Mouse (Mus musculus) neural tube, embryonic 12.5 days (tissue): ENCODE results near the gene 2510039O18Rik. TPM values are rescaled to one million over a fixed set of nuclear protein-coding genes. Genes with fewer than 3 reads are reported as not detected.
A peak's percentile ranks its signal among the peaks of the same experiment; 100 is the strongest.

Experiments used
- ATAC-seq: fragments of 200-750 bp; cut with Nextera tagmentation; 2 replicates; pipeline ENCODE4 v1.8.0; 2017; ENCODE audit warnings: low read depth, mild to moderate bottlenecking, moderate TSS enrichment, moderate library complexity; ENCODE audit not compliant: low FRiP score
- H3K27ac ChIP-seq: fragments of 300-500 bp; sonication (generic); 2 replicates; pipeline ENCODE4 v1.5.1; 2016
- H3K27me3 ChIP-seq: fragments of 300-500 bp; sonication (generic); replicated peaks from 2 replicates; pipeline ENCODE4 v1.6.1; 2016; ENCODE audit warnings: mild to moderate bottlenecking
- H3K36me3 ChIP-seq: fragments of 300-500 bp; sonication (generic); 2 replicates; pipeline ENCODE4 v1.6.1; 2016; ENCODE audit warnings: mild to moderate bottlenecking
- H3K4me1 ChIP-seq: fragments of 300-500 bp; sonication (generic); 2 replicates; pipeline ENCODE4 v1.6.1; 2016
- H3K4me2 ChIP-seq: fragments of 300-500 bp; sonication (generic); replicated peaks from 2 replicates; pipeline ENCODE4 v1.6.1; 2016; ENCODE audit warnings: mild to moderate bottlenecking
- H3K4me3 ChIP-seq: fragments of 300-500 bp; sonication (generic); 2 replicates; pipeline ENCODE4 v1.5.1; 2016
- H3K9ac ChIP-seq: fragments of 300-500 bp; sonication (generic); 2 replicates; pipeline ENCODE4 v1.6.1; 2016; ENCODE audit warnings: mild to moderate bottlenecking
- H3K9me3 ChIP-seq: fragments of 300-500 bp; sonication (generic); 2 replicates; pipeline ENCODE4 v1.6.1; 2016; ENCODE audit warnings: mild to moderate bottlenecking
- WGBS: fragments of 180-500 bp; shearing (Covaris S2); methylation state at CpG from one replicate; pipeline ENCODE4 v1.1.7; 2016; 5-methylcytosine and 5-hydroxymethylcytosine counted together
- polyA plus RNA-seq: library from polyadenylated mRNA; unstranded; fragments of >200 nt; fragmentation: Nextera tagmentation; extraction: Ambion mirVana; gene quantifications from 2 replicates; pipeline ENCODE4 v1.2.1, GENCODE M21; 2016

2510039O18Rik gene
- polyA plus RNA-seq, 1 experiment from 2014 or later = 27.2 TPM

GRCm38 (mm10) chr4:147937486-147937885, 3.2 kb upstream of the 2510039O18Rik start:
- WGBS = 61% methylated on average over 5 of the region's 5 CpGs
- no peaks in the 10 kb centered on the region for H3K36me3 ChIP-seq
- H3K4me1 ChIP-seq = peaks cover 22% of the 10 kb centered on the region

GRCm38 (mm10) chr4:147938148-147939096, 2.3 kb upstream of the 2510039O18Rik start:
- 73% methylated on average over 14 of the region's 14 CpGs for WGBS

More at GRCm38 (mm10) chr4:147937486-147937885, 3.2 kb upstream of the 2510039O18Rik start:
- Histone ChIP-seq H3K4me3 (no peak overlapping the region), H3K9me3 (no peaks in the 10 kb centered on the region), H3K27ac (no peak overlapping the region), H3K9ac (no peak overlapping the region), H3K27me3 (no peaks in the 10 kb centered on the region), H3K4me2 (no peak overlapping the region)
- ATAC-seq = no peak

GRCm38 (mm10) chr4:147940111-147940510, 584 bp upstream of the 2510039O18Rik start:
- 50% methylated on average over 9 of the region's 9 CpGs for WGBS
- Histone ChIP-seq H3K4me1 (peaks cover 28% of the 10 kb centered on the region), H3K27ac (0 out of 2 replicates have a peak overlapping the region, but pooled peaks have one; percentile 16), H3K36me3 (peaks cover 13% of the 10 kb centered on the region), H3K27me3 (no peaks in the 10 kb centered on the region), H3K9me3 (no peaks in the 10 kb centered on the region), H3K9ac (no peak overlapping the region), H3K4me2 (peak overlapping the region; percentile 100), H3K4me3 (no peak overlapping the region)
- ATAC-seq = peak; percentile 27; the same call in 1 of the 2 replicates

More at GRCm38 (mm10) chr4:147938148-147939096, 2.3 kb upstream of the 2510039O18Rik start:
- H3K36me3 ChIP-seq = no peaks in the 10 kb centered on the region; the same call in 1 of the 2 replicates
- no peaks in the 10 kb centered on the region for H3K27me3 ChIP-seq
- ATAC-seq = no peak
- H3K4me2 ChIP-seq = no peak overlapping the region
- no peaks in the 10 kb centered on the region for H3K9me3 ChIP-seq
- no peak overlapping the region for H3K9ac ChIP-seq
- H3K4me3 ChIP-seq = no peak overlapping the region
- peaks cover 30% of the 10 kb centered on the region for H3K4me1 ChIP-seq
- H3K27ac ChIP-seq = no peak overlapping the region

- H3K4me1 ChIP-seq = peaks cover 26% of the 10 kb centered on the region
- H3K27ac ChIP-seq = 0 out of 2 replicates have a peak overlapping the region, but pooled peaks have one; percentile 15
- peak overlapping the region; percentile 99 for H3K4me3 ChIP-seq
- H3K4me2 ChIP-seq = peak overlapping the region; percentile 100
- H3K9me3 ChIP-seq = no peaks in the 10 kb centered on the region
- peak overlapping the region; percentile 92 for H3K9ac ChIP-seq
- H3K36me3 ChIP-seq = peaks cover 26% of the 10 kb centered on the region
- whole genome bisulfite sequencing = 7% methylated on average over 82 of the region's 88 CpGs
- H3K27me3 ChIP-seq = no peaks in the 10 kb centered on the region
- peak; percentile 52 for ATAC-seq
Observed at GRCm38 (mm10) chr4:147941045-147942020, 638 bp downstream of the 2510039O18Rik start.

- H3K4me1 ChIP-seq = peaks cover 22% of the 10 kb centered on the region
- no peaks in the 10 kb centered on the region for H3K27me3 ChIP-seq
- ATAC-seq = no peak
- H3K9me3 ChIP-seq = no peaks in the 10 kb centered on the region
- H3K4me2 ChIP-seq = peak overlapping the region; percentile 100
- peaks cover 41% of the 10 kb centered on the region for H3K36me3 ChIP-seq
- no peak overlapping the region for H3K9ac ChIP-seq
- no peak overlapping the region for H3K4me3 ChIP-seq
- H3K27ac ChIP-seq = no peak overlapping the region
- 94% methylated on average over 1 of the region's 1 CpGs for WGBS
Observed at GRCm38 (mm10) chr4:147943005-147943404, 2.3 kb downstream of the 2510039O18Rik start.

- H3K36me3 ChIP-seq = peaks cover 51% of the 10 kb centered on the region
- H3K9ac ChIP-seq = no peak overlapping the region
- H3K4me3 ChIP-seq = no peak overlapping the region
- no peaks in the 10 kb centered on the region for H3K27me3 ChIP-seq
- H3K4me2 ChIP-seq = no peak overlapping the region
- no peaks in the 10 kb centered on the region for H3K9me3 ChIP-seq
- H3K27ac ChIP-seq = no peak overlapping the region
- no peak for ATAC-seq
- WGBS = 62% methylated on average over 2 of the region's 2 CpGs
- peaks cover 9% of the 10 kb centered on the region for H3K4me1 ChIP-seq
Observed at GRCm38 (mm10) chr4:147947511-147947910, 6.8 kb downstream of the 2510039O18Rik start.

GRCm38 (mm10) chr4:147953590-147953989, 12.9 kb downstream of the 2510039O18Rik start:
- H3K36me3 ChIP-seq = peaks cover 9% of the 10 kb centered on the region; the same call in 1 of the 2 replicates
- no peaks in the 10 kb centered on the region for H3K4me1 ChIP-seq
- no peak overlapping the region for H3K9ac ChIP-seq
- no peak overlapping the region for H3K4me2 ChIP-seq
- H3K9me3 ChIP-seq = no peaks in the 10 kb centered on the region
- no peak for ATAC-seq
- no peaks in the 10 kb centered on the region for H3K27me3 ChIP-seq
- WGBS = 9% methylated on average over 4 of the region's 4 CpGs
- H3K27ac ChIP-seq = no peak overlapping the region
- no peak overlapping the region for H3K4me3 ChIP-seq

- Histone ChIP-seq H3K27ac (no peak overlapping the region), H3K4me2 (no peak overlapping the region), H3K9ac (no peak overlapping the region), H3K4me3 (no peak overlapping the region), H3K36me3 (0 out of 2 replicates have a peak, but pooled peaks cover under 1% of the 10 kb centered on the region), H3K9me3 (no peaks in the 10 kb centered on the region), H3K4me1 (no peaks in the 10 kb centered on the region), H3K27me3 (peaks cover 4% of the 10 kb centered on the region; the same call in 1 of the 2 replicates)
- 39% methylated on average over 11 of the region's 11 CpGs for whole genome bisulfite sequencing
- no peak for ATAC-seq
Observed at GRCm38 (mm10) chr4:147957141-147957540, 16.4 kb downstream of the 2510039O18Rik start.

- peaks cover 4% of the 10 kb centered on the region; the same call in 1 of the 2 replicates for H3K27me3 ChIP-seq
- no peak overlapping the region for H3K4me3 ChIP-seq
- WGBS = 46% methylated on average over 6 of the region's 6 CpGs
- no peak overlapping the region for H3K9ac ChIP-seq
- peak; percentile 83 for ATAC-seq
- no peaks in the 10 kb centered on the region for H3K36me3 ChIP-seq
- H3K4me2 ChIP-seq = no peak overlapping the region
- no peaks in the 10 kb centered on the region for H3K9me3 ChIP-seq
- H3K27ac ChIP-seq = no peak overlapping the region
- H3K4me1 ChIP-seq = no peaks in the 10 kb centered on the region
Observed at GRCm38 (mm10) chr4:147959881-147960831, 19.5 kb downstream of the 2510039O18Rik start.

- no peak for ATAC-seq
Observed at GRCm38 (mm10) chr4:147962781-147963180, 22.1 kb downstream of the 2510039O18Rik start.

GRCm38 (mm10) chr4:147963623-147964022, 22.9 kb downstream of the 2510039O18Rik start:
- H3K36me3 ChIP-seq = no peaks in the 10 kb centered on the region
- no peak overlapping the region for H3K27ac ChIP-seq
- H3K4me3 ChIP-seq = no peak overlapping the region
- H3K9me3 ChIP-seq = no peaks in the 10 kb centered on the region
- H3K9ac ChIP-seq = no peak overlapping the region
- H3K4me2 ChIP-seq = no peak overlapping the region
- ATAC-seq = no peak
- H3K4me1 ChIP-seq = no peaks in the 10 kb centered on the region
- 90% methylated on average over 15 of the region's 15 CpGs for WGBS
- peaks cover 4% of the 10 kb centered on the region; the same call in 1 of the 2 replicates for H3K27me3 ChIP-seq

More at GRCm38 (mm10) chr4:147962781-147963180, 22.1 kb downstream of the 2510039O18Rik start:
- 71% methylated on average over 6 of the region's 6 CpGs for WGBS
- H3K9ac ChIP-seq = no peak overlapping the region
- no peaks in the 10 kb centered on the region for H3K9me3 ChIP-seq
- no peak overlapping the region for H3K4me2 ChIP-seq
- H3K27ac ChIP-seq = no peak overlapping the region
- H3K4me3 ChIP-seq = no peak overlapping the region
- H3K27me3 ChIP-seq = peaks cover 4% of the 10 kb centered on the region; the same call in 1 of the 2 replicates
- H3K4me1 ChIP-seq = no peaks in the 10 kb centered on the region
- H3K36me3 ChIP-seq = no peaks in the 10 kb centered on the region
